Mouse (Mus musculus): Measurements from ENCODE around the gene Epdr1.

DNA sequence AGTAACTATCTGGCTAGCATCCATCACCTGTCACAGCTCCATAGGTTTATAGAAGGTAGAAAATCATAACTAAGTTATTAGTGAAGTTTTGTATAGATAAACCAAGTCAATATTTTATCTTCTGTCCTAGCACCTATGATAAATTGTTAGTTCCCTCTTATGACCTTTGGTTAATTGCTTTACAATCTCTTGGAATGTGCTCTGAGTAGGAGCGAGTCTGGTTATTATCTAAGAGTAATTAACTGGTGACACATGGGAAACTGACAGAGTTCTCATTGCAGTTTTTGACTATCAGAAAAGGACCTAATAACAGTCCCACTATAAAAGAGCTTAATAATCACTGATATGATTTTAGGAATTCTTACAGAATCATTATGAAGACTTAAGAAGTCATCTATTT lies 23.8 kb upstream of the Epdr1 start:
- no peak for TF ChIP-seq CTCF (IDR thresholded peaks at IDR 0.05; ENCODE audit: borderline replicate concordance, control insufficient read depth, extremely low read depth, insufficient read depth, low read length, poor library complexity)
- no peak for TF ChIP-seq POLR2A (IDR thresholded peaks at IDR 0.05; ENCODE audit: control insufficient read depth, extremely low read depth, insufficient read depth, low read length, poor library complexity)
